Mouse (Mus musculus): ENCODE measurements around the gene Akap1. TPM values are rescaled to one million over a fixed set of nuclear protein-coding genes. Genes with fewer than 3 reads are reported as not detected.
"Not testable (repeated sequence)": the region's sequence is repeated elsewhere in the genome, so short reads cannot be mapped to it uniquely, and the experiment has no call there.

The Akap1 gene
- total RNA-seq (2015; ENCODE audit: low replicate concordance) (0.42 TPM in 1 of 2 replicates, not detected in the other), total RNA-seq (2017; ENCODE audit: low replicate concordance) (3.3 and 7.1 TPM in 2 replicates)

GRCm38 (mm10) chr11:88864458-88865197 lies at the start of gene Akap1:
Gene Akap1 (minus strand): TSS chr11:88864586.
- peak; percentile 82 for ATAC-seq (replicated peaks; ENCODE audit: low FRiP score, poor library complexity, severe bottlenecking)

GRCm38 (mm10) chr11:88909388-88910036 lies 45.1 kb upstream of the Akap1 start:
- no peak for ATAC-seq (replicated peaks; ENCODE audit: low FRiP score, poor library complexity, severe bottlenecking)

GRCm38 (mm10) chr11:88908557-88909211 lies 44.3 kb upstream of the Akap1 start:
- no peak for ATAC-seq (replicated peaks; ENCODE audit: low FRiP score, poor library complexity, severe bottlenecking)

GRCm38 (mm10) chr11:88907886-88908285 lies 43.5 kb upstream of the Akap1 start:
- ATAC-seq (replicated peaks; ENCODE audit: low FRiP score, poor library complexity, severe bottlenecking) = no peak

GRCm38 (mm10) chr11:88905621-88906020 lies 41.2 kb upstream of the Akap1 start:
- ATAC-seq (replicated peaks; ENCODE audit: low FRiP score, poor library complexity, severe bottlenecking) = no peak

- no peak for ATAC-seq (replicated peaks; ENCODE audit: low FRiP score, poor library complexity, severe bottlenecking)
Measured at GRCm38 (mm10) chr11:88904080-88904479, 39.7 kb upstream of the Akap1 start.

- ATAC-seq (replicated peaks; ENCODE audit: low FRiP score, poor library complexity, severe bottlenecking) = no peak
Measured at GRCm38 (mm10) chr11:88902762-88903161, 38.4 kb upstream of the Akap1 start.

GRCm38 (mm10) chr11:88901341-88901802 lies 37.0 kb upstream of the Akap1 start:
- no peak for ATAC-seq (replicated peaks; ENCODE audit: low FRiP score, poor library complexity, severe bottlenecking)

- ATAC-seq (replicated peaks; ENCODE audit: low FRiP score, poor library complexity, severe bottlenecking) = no peak
Measured at GRCm38 (mm10) chr11:88899561-88899960, 35.2 kb upstream of the Akap1 start.

- no peak for ATAC-seq (replicated peaks; ENCODE audit: low FRiP score, poor library complexity, severe bottlenecking)
Measured at GRCm38 (mm10) chr11:88898380-88898763, 34.0 kb upstream of the Akap1 start.

GRCm38 (mm10) chr11:88897624-88898379 lies 33.4 kb upstream of the Akap1 start:
- ATAC-seq (replicated peaks; ENCODE audit: low FRiP score, poor library complexity, severe bottlenecking) = no peak

GRCm38 (mm10) chr11:88895800-88896232 lies 31.4 kb upstream of the Akap1 start:
- ATAC-seq (replicated peaks; ENCODE audit: low FRiP score, poor library complexity, severe bottlenecking) = not testable (repeated sequence)

- not testable (repeated sequence) for ATAC-seq (replicated peaks; ENCODE audit: low FRiP score, poor library complexity, severe bottlenecking)
Measured at GRCm38 (mm10) chr11:88895235-88895634, 30.8 kb upstream of the Akap1 start.

GRCm38 (mm10) chr11:88894279-88894678 lies 29.9 kb upstream of the Akap1 start:
- not testable (repeated sequence) for ATAC-seq (replicated peaks; ENCODE audit: low FRiP score, poor library complexity, severe bottlenecking)

- ATAC-seq (replicated peaks; ENCODE audit: low FRiP score, poor library complexity, severe bottlenecking) = not testable (repeated sequence)
Measured at GRCm38 (mm10) chr11:88893501-88893900, 29.1 kb upstream of the Akap1 start.

GRCm38 (mm10) chr11:88892789-88893188 lies 28.4 kb upstream of the Akap1 start:
- ATAC-seq (replicated peaks; ENCODE audit: low FRiP score, poor library complexity, severe bottlenecking) = not testable (repeated sequence)

GRCm38 (mm10) chr11:88891921-88892561 lies 27.7 kb upstream of the Akap1 start:
- ATAC-seq (replicated peaks; ENCODE audit: low FRiP score, poor library complexity, severe bottlenecking) = not testable (repeated sequence)

GRCm38 (mm10) chr11:88891446-88891845 lies 27.1 kb upstream of the Akap1 start:
- ATAC-seq (replicated peaks; ENCODE audit: low FRiP score, poor library complexity, severe bottlenecking) = not testable (repeated sequence)

- not testable (repeated sequence) for ATAC-seq (replicated peaks; ENCODE audit: low FRiP score, poor library complexity, severe bottlenecking)
Measured at GRCm38 (mm10) chr11:88890904-88891303, 26.5 kb upstream of the Akap1 start.
